Mouse (Mus musculus): Measurements from ENCODE around the gene Usp9x.

Usp9x gene

DNA sequence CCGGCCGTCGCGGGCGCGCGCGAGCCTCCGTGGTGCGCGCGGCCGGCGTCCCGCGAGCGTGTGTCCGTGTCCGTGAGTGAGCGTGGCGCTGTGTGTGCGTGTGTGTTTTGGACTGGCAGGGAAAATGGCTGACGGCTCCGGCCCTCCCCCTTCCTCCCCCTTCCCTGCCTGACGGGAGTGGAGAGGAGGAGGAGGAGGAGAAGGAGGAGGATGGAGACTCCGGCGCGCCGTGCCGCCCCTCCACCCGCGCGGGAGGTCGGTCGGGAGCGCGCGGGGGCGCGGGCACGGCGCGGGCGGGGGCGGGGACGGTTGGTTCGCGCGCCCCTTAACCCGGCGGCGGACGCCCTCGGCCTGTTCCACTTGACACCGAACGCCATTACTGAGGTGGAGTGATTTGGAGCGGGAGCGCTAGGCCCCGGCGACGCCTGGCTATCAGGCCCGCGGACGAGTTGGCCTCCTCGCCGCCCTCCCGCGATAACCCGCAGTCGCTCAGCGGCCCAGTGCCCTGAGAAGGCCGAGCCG, 1.2 kb downstream of the Usp9x start:
- peak; percentile 48 for DNase-seq (ENCODE audit: low read depth, low spot score)

DNA sequence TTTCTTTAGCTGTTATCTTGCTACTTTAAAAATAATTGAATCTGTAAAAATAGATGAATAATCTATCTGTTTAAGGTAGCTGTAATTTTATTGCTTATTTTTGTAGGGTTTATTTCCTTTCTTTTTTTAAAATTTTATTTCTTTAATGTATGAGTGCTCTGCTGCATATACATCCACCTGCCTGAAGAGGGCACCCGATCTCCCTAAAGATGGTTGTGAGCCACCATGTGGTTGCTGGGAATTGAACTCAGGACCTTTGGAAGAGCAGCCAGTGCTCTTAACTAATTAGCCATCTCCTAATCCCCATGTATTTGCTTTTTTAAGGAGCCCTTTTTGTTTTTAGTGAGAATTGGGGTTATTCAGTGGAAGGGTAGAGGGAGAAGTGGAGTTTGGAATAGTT, 14.3 kb downstream of the Usp9x start:
- DNase-seq (ENCODE audit: low read depth, low spot score): no peak

GRCm38 (mm10) chrX:13096985-13097384, 25.7 kb downstream of the Usp9x start:
- no peak for DNase-seq (ENCODE audit: low read depth, low spot score)

DNA sequence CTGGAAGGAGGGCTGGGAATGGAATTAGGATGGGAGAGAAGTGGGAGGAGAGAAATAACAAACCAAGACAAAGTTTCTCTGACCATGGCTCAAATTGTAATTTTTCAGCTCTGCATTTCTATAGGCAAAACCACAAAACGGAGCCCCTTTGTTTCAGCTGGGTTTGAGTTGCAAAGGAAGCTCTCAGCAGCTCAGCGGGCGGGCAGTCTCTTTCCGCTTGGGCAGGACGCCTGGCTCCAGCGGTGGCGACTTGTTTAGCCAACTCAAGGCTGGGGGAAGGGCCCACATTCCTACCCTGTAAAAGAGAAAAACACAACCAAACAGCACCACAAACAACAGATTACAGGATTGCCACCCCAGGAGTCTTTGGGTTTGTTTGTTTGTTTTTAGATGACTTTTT, 135.2 kb downstream of the Usp9x start:
- DNase-seq (ENCODE audit: low read depth, low spot score): no peak

DNA sequence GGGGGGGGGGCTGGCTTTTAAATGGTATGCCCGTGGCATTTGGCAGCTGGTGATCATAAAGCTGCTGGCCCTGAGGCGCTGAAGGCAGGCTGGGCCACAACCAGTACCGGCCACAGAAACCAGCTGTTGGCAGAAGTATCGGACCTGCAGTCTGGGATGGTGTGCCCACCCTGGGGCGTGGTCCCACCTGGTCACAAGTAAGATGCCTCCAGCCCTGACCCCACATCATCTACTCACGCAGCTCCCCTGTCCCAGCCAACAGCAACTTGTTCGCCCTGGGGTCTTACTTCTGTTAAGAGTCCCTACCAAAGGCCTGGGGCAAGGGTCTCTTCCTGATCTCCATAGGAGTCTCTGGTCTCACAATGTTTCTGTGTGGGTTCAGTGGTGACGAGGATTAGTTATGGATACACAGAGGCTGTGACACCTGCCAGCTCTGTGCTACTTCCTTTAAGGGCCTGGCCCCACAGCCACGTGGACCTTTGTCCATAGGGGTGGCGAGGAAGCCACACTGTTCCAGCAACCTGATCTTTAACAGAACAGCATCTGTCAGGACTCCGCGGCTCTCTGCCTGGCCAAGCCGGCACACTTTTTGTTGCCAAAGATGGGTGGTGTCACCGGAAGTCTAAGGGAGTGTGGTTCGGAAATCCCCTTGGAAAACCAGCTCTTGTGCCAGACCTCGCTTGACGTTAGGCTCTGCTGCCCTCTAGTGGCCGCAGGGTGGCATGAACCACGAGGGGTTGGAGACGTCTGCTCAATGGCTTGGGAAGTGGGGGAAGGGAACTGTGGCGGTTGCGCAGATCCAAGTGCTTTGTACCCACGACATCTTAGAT, 136.4 kb downstream of the Usp9x start:
- peak; percentile 86 for DNase-seq (ENCODE audit: low read depth, low spot score)

GRCm38 (mm10) chrX:13208404-13208803, 137.1 kb downstream of the Usp9x start:
- no peak for DNase-seq (ENCODE audit: low read depth, low spot score)

DNA sequence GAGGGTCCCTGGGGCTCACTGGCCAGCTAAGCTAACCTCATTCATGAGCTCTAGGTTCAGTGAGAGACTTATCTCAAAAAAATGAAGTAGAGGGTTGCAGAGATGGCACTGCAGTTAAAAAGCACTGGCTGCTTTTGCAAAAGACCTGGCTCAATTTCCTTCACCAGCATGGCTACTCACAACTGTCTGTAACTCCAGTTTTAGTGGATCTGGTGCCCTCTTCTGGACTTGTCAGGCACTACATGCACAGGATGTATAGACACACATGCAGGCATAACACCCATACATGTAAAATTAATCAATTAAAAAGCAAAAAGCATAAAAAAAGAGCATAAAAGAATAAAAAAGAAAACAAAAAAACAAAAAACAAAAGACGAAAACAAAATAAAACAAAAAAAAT, 143.0 kb downstream of the Usp9x start:
- DNase-seq (ENCODE audit: low read depth, low spot score): no peak
